Mouse (Mus musculus) myocyte (in vitro differentiated cells): ENCODE data around the gene Nol3.
A peak's percentile ranks its signal among the peaks of the same experiment; 100 is the strongest.

Source experiments
- CEBPB ChIP-seq: IDR thresholded peaks from 2 replicates; pipeline ENCODE4 v1.6.1; 2011; ENCODE audit warnings: mild to moderate bottlenecking, moderate library complexity; ENCODE audit not compliant: poor library complexity, insufficient read depth, severe bottlenecking
- E2F4 ChIP-seq: IDR thresholded peaks from one replicate; pipeline ENCODE4 v1.6.1; 2011; ENCODE audit warnings: mild to moderate bottlenecking, control low read depth, moderate library complexity; ENCODE audit not compliant: insufficient read depth
- MAX ChIP-seq: IDR thresholded peaks from one replicate; pipeline ENCODE4 v1.6.1; 2011; ENCODE audit warnings: low read depth, mild to moderate bottlenecking, control low read depth
- MYOD1 ChIP-seq, 3 experiments: IDR thresholded peaks; one replicate each; pipeline ENCODE4 v1.6.1; 2011; ENCODE audit warnings: control low read depth in 2 of 3, low read depth in 2 of 3, mild to moderate bottlenecking in 2 of 3, moderate library complexity in 1 of 3; ENCODE audit not compliant: insufficient read length in 2 of 3, control insufficient read depth in 1 of 3
- POLR2A ChIP-seq: IDR thresholded peaks from one replicate; pipeline ENCODE4 v1.6.1; 2011; ENCODE audit warnings: low read depth, mild to moderate bottlenecking, control low read depth, moderate library complexity; ENCODE audit not compliant: insufficient read length
- POLR2AphosphoS2 ChIP-seq: IDR thresholded peaks from one replicate; pipeline ENCODE4 v1.6.1; 2011; ENCODE audit warnings: low read depth, control low read depth; ENCODE audit not compliant: insufficient read length
- TCF12 ChIP-seq: IDR thresholded peaks from one replicate; pipeline ENCODE4 v1.6.1; 2011; ENCODE audit warnings: mild to moderate bottlenecking, control low read depth; ENCODE audit not compliant: poor library complexity, insufficient read depth, severe bottlenecking
- TCF3 ChIP-seq: IDR thresholded peaks from one replicate; pipeline ENCODE4 v1.6.1; 2011; ENCODE audit warnings: low read depth, control low read depth; ENCODE audit not compliant: insufficient read length

DNA sequence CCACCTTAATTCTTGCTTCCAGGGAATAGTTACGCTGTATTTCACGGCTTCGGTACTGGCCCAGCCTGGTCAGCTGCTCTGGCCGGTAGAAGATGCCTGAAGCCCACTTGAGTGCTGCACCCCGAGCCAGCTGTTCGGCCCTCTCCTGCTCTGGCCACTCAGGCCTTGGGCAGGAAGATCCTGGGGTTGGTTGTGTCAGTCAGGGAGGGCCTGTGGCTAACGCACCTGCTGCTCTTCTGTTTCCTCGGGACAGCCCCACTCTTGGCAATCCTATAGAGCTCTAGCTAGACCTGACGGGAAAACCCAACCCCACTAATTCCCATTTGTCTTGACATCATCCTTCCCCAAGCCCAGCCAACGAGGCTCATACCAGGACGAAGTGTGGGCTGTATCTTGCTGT is 19.3 kb downstream of the Nol3 start:
- no peak for TF ChIP-seq MAX
- no peak for TF ChIP-seq POLR2A
- no peak for TF ChIP-seq POLR2AphosphoS2
- TF ChIP-seq MYOD1 (IDR thresholded peaks at IDR 0.05; ENCODE audit: control insufficient read depth in 1 of 3, insufficient read length in 2 of 3, low read depth in 2 of 3): peak; percentile 39 to 97 (median 95)
- TF ChIP-seq TCF3: peak; percentile 64
- peak; percentile 80 for TF ChIP-seq TCF12
- no peak for TF ChIP-seq CEBPB
- TF ChIP-seq E2F4: no peak
